Comparison of ENCODE assay signal across 14 mouse cellular contexts in genomic region chr4:75700780-75701378, GRCm38 (mm10).
"Had no signal": no experiment of that assay in that cellular context is flagged by ENCODE, and none has a peak within 500 bp of the region (broad histone marks: within the 10 kb centered on the region; RNA-seq: fewer than 3 reads in every experiment).

No protein-coding gene starts in this region.

- H3K27me3 ChIP-seq: kidney, embryonic 15.5 days; liver, embryonic 15.5 days; megakaryocyte, embryonic 14.5 days had no signal

- H3K36me3 ChIP-seq: kidney, embryonic 15.5 days; limb, embryonic 10.5 days; liver, embryonic 15.5 days had no signal

- H3K4me2 ChIP-seq: kidney, embryonic 15.5 days; liver, embryonic 11.5 days; liver, embryonic 15.5 days had no signal

- DNase-seq: kidney, adult 2 months; kidney, postnatal 14 days; right cerebral cortex, postnatal 4 days; spleen, adult 18-20 months; thymus, adult 18-20 months; thymus, postnatal 14 days had no signal

- H3K9me3 ChIP-seq: kidney, embryonic 15.5 days; limb, embryonic 10.5 days; liver, embryonic 15.5 days; megakaryocyte, embryonic 14.5 days had no signal

- H3K9ac ChIP-seq: kidney, embryonic 15.5 days; liver, embryonic 15.5 days had no signal

- H3K27ac ChIP-seq: kidney, embryonic 15.5 days; limb, embryonic 10.5 days; liver, embryonic 15.5 days; macrophage had no signal

- H3K4me1 ChIP-seq: kidney, embryonic 15.5 days; limb, embryonic 10.5 days; liver, embryonic 15.5 days; megakaryocyte, embryonic 14.5 days had no signal

- ATAC-seq: intestine, embryonic 16.5 days; midbrain, embryonic 16.5 days had no signal

- H3K4me3 ChIP-seq: kidney, embryonic 15.5 days; limb, embryonic 10.5 days; liver, embryonic 15.5 days; megakaryocyte, embryonic 14.5 days had no signal
